Mouse (Mus musculus): ENCODE data around the gene Chad. TPM values are rescaled to one million over a fixed set of nuclear protein-coding genes. Genes with fewer than 3 reads are reported as not detected.

The Chad gene
- polyA plus RNA-seq (2012; rRNA removed) = 0.63 and 1.1 TPM in 2 replicates

DNA sequence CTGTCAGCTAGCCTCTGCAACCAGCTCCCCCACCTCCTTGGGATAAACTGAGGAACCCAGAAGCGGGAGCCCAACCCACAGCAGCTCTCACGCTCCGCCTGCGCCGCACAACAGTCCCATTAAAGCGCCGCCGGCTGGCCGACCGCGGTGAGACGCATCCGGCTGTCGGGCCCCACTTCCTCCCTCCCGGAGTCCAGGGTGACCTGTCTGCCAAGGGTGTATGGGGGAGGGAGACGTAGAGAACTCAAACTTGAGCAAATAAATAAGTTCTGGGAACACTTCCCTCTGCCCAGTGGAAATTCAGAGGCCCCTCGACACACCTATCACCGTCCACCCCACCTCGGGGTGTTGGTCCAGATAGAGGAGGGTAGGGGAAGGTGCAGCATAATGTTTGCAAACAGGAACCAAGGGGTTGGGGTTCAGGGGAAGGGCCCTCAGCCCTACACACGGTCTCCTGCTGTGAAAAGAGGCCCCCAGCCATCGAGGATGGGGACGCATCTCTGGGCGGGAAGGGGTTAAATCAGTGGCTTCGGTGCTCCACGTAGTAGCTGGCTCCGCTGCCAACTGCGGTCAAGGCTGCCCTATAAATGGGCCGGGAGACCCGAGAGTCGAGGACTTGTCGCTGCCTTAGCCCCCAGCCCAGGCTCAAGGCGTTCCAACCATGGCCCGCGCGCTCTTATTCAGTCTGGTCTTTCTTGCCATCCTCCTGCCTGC, at the start of gene Chad:
Gene Chad, plus strand, starts transcription at position 611 of the 714 bp plus-strand sequence.
- DNase-seq (ENCODE audit: low read depth, low spot score) = no peak
- 18% methylated on average over 35 of the region's 35 CpGs for WGBS

DNA sequence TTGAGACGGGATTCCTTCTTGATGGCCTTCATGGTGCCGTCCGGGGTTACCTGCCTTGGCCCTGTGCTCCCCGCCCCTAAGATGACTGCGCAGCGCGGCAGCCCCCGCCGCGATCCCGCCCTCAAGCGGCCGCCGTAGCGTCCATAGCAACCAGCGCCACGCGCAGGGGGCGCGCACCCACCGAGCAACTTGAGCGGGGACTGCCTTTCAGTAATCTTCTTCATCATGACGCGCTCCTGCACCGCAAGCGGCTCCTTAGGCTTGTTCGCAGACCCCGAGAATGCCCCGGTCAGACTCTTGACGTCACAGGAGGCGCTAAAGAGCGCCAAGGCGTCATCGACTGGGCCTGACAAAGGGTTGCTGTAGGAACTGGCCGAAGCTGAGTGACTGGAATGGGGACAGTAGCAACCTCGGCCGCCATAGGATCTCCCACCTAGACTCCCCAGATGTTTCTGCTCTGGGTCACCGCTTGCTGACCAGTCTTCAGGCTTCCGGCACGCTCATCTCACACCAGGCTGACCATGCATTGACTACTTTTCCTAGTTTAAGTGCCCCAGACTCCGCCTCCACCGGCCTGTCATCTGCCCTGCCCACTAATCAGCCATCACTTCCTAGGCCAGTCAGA, 43.5 kb upstream of the Chad start, which contains the start of gene Mycbpap:
Gene Mycbpap, minus strand, starts transcription at position 524 of the 625 bp plus-strand sequence.
- no peak for DNase-seq (ENCODE audit: low read depth, low spot score)

DNA sequence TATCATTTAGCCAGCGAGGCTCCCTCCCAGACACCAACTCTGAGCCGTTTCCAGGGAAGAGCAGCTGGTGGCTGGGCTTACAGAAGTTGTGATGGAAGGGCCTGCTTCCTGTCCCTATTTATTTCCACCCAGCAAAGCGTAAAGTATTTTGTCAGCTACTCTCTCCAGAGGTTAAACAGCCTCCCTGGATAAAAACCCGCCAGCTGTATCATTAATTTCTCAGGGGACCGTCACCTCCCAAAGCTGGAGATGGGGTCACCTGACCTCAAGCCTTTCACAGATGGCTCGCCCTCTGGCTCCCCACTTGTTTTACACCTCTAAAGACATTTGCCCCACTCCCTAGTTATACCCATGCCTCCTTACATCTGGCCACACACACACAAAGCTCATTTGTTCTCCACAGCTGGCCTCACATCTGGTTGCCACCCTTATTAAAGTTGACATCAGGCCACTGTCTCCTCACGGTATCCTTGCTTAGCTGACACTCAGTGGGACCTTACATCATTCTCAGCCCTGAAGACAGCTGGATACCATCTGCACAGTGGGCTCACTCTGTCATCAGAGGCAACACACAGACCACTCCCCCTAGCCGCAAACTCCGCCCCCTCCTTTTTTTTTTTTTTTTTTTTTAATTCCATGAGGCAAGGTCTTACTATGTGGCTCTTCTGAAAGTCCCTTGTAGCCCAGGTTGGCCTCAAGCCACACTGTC, 38.5 kb upstream of the Chad start:
- DNase-seq (ENCODE audit: low read depth, low spot score) = no peak
- 71% methylated on average over 9 of the region's 9 CpGs for whole genome bisulfite sequencing

More for the DNA sequence above, 43.5 kb upstream of the Chad start, which contains the start of gene Mycbpap:
- under 1% methylated on average over 42 of the region's 42 CpGs for WGBS

DNA sequence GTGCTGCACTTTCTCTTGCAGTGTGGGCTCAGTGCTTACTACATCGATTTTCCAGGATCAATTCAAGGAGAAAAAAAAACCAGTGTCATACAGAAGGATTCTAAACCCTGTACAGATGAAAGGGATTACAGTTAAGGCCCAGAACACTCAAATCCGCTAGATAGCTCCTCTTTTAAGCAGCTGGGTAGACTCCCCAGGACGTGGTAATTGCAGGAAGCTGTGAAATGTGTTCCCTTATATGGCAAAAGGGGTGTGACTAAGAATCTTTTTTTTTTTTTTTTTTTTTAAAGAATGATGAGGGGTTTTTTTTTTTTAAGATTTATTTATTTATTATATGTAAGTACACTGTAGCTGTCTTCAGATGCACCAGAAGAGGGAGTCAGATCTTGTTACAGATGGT, 36.0 kb upstream of the Chad start:
- WGBS = 47% methylated on average over 3 of the region's 3 CpGs
- DNase-seq (ENCODE audit: low read depth, low spot score) = no peak

DNA sequence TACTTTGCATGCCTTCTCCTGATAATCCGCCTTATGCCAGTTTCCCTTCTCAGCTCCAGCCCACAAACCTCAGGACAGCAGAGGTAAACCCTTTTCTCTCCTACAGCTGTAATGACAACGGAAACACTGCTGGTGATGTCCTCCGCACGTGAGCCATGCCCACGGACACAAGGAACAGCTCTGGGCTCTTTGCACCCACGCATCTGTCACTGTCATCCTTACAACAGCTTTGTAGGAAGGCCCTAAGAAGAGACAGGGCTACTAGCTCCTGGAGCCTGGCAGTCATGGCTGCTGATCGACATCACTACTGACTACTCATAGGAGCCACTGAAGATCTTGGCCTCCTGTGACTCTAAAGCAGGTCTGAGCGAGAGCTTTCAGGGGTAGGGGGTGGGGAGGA, 31.7 kb upstream of the Chad start:
- 87% methylated on average over 8 of the region's 8 CpGs for WGBS

DNA sequence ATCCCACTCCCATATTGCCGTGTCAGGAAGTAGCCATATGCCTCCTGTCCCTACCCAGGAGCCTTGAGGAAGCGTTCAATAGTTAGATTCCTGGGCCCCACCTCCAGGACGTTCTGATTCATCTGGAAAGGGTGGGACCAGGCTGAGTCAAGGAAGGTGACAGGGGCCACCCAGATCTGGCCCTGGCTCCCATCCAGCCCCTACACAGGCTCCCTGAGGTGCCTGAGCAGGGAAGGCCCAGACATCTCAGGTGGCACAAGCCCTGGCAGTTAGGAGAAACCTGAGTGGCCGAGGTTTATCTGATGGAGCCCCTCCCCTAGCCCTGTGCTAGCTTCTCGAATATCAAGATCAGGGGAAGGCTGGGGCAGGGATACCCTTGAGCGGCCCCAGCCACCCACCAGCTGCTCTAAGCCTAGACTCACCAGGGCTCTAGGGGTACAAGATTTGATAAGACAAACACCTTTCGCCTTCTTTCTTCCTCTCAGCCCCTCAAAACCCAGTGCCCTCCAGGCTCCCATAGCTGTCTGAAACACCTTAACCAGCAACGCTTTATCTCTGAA, 26.0 kb upstream of the Chad start:
- no peak for DNase-seq (ENCODE audit: low read depth, low spot score)
- 48% methylated on average over 8 of the region's 8 CpGs for WGBS

More for the DNA sequence above, 31.7 kb upstream of the Chad start:
- no peak for DNase-seq (ENCODE audit: low read depth, low spot score)

DNA sequence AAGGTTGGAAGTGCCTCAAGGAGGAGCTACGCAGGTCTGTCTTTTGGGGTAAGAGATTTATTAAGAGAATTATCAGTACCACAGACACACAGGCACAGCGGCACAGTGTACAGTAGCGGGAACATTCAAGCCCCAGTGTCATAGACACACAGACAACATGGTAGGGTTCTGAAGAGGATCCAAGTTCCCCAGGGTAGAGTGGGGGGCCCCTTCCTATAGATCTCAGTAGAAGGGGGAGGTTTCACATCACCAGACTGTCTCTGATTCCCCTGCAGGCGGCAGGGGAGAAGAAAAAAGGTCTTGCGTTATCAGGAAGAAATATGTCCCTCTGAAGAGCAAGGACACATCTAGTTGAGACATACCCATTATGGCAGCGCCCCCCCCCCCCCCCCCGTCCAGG, 25.1 kb upstream of the Chad start:
- no peak for DNase-seq (ENCODE audit: low read depth, low spot score)
- 83% methylated on average over 7 of the region's 7 CpGs for WGBS

DNA sequence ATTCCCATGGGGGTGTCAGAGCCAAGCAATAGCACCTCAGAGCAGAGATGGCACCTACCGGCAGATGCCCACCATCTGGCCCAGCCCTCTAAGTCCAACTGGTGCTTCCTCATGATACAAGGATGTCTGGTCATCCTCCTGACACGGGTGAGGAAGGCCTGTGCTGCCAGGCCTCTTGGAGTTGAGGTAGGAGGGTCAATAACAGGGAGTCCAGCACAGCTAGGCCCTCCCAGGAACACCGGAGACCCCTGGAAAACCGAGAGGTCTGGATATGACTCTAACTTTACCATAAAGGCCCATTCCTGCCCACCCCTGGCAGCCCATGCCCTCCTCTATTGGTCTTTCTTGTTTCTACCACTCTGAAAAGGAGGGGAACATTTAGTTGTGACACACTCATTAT, 22.4 kb upstream of the Chad start:
- DNase-seq (ENCODE audit: low read depth, low spot score) = no peak
- 95% methylated on average over 4 of the region's 4 CpGs for WGBS

DNA sequence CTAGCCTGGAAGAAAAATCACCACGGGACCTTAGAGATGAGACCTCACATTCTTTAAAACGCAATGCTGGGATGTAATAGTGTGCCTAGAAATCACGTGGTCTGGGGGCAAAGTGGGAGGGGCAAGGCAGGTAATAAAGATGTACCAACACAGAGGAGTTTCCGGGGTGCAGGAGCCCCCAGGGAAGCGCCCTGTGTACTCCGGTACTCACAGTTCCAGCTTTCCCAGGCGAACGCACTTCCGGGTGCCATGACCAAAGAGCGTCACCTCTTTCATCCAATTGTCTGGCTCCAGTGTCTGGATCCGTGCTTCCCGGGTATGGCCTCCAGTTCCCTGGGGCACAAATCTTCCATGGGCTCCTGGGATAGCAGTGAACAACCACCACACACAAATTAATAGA, 21.5 kb upstream of the Chad start:
- WGBS = 87% methylated on average over 12 of the region's 12 CpGs

DNA sequence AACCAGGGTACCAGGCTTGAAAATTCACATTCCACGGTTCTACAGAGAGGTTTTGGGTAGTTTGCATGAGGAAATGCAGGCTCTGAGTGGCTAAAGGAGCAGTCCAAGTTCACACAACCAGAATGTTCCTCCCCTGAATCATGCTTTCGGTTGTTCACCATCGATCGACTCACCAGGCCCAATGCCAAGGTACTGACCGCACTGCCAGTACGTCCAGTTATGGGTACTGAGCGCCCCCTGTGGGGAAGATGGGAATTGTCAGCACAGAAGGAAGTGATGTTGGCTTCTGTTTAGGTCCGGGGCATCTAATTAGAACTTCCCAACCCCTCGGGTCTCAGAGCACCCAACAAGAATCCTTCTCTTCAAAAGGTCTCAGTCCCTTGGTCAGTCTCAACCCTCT, 20.9 kb upstream of the Chad start:
- 4% methylated on average over 9 of the region's 9 CpGs for WGBS
- peak; percentile 89 for DNase-seq (ENCODE audit: low read depth, low spot score)

More for the DNA sequence above, 21.5 kb upstream of the Chad start:
- no peak for DNase-seq (ENCODE audit: low read depth, low spot score)

DNA sequence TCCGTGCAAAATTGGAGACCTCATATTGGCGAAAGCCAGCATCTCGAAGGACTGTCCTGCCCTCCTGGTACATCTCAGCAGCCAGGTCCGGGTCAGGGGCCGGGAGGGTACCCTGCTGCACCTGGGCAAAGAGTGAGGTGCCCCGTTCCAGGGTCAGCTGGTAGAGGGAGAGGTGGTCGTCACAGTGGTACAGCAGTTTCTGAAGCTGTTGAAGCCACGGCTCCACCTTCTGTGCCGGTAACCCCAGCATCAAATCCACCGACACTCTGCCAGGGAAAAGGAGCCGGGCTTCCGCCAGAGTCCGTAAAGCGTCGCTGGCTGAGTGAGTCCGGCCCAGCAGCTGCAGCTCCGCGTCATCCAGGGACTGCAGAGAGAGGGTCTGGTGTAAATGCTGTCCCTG, 20.4 kb upstream of the Chad start:
- 69% methylated on average over 18 of the region's 18 CpGs for WGBS
- DNase-seq (ENCODE audit: low read depth, low spot score) = no peak

DNA sequence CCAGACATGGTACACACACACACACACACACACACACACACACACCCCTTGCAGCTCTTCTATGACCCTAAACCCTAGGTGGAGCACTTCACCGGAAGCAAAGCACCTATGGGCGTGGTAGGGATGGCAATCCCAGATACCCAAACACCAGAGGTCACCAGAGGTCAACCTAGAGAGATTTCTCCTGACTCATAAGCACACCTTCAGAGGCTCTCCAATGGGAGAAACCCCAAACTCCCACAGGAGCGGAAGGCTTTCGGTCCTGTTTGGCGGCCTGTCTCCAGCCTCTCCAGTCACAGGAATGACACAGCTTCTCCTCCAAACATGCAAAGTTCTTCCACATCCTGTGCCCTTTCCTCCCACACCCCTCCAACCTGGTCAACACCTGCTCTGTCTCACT, 18.5 kb upstream of the Chad start:
- DNase-seq (ENCODE audit: low read depth, low spot score) = no peak
- WGBS = 83% methylated on average over 5 of the region's 5 CpGs

DNA sequence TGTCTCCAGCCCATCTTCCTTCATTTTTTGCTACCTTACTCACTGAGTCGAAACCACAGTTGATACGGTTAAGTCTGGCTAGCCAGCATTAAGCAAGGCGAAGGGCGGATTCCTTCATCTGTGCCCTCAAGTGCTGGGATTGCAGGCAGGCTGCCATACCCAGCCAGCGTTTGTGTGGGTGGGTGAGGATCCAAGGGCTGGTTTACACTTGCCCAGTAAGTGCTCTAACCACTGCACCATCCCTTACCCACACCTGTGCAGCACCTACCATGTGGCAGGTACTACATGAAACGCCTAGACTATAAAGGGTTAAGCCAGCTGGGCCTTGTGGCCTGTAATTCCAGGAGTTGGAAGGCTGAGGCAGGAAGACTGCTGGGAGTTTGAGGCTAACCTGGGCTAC, 17.6 kb upstream of the Chad start:
- no peak for DNase-seq (ENCODE audit: low read depth, low spot score)
- WGBS = 89% methylated on average over 6 of the region's 6 CpGs

DNA sequence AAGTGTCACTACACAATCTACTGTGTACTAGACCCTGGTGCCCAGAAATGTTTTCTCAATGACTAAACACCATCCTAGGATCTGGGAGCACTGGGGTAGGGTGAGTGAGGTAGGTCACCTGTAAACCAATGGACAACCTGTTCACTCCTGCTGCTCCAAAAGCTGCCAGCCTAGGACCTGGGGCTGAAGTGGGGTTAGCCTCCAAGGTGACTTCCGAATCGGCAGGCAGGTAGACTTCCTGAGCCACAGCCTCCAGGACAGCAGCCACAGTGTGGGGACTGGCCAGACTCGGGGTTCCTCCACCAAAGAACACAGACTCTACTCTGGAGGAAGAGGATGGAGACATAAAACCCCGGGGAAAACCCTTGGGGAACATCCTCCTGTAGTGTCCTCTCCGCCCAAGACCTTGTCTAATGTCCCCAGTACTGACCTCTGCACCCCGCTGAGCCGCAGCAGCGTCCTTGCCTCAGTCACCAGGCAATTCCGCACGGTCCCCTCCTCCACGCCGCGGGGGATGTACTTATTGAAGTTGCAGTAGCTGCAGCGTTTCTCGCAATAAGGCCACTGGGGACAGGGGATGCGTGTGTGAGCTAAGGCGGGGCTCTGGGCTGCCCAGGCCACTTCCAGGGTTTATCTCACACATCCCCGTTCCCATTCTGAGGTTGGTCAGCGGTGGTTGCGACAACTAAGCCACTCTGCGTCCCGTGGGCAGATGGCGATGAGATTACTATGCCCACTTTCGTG, 16.6 kb upstream of the Chad start:
- no peak for DNase-seq (ENCODE audit: low read depth, low spot score)

DNA sequence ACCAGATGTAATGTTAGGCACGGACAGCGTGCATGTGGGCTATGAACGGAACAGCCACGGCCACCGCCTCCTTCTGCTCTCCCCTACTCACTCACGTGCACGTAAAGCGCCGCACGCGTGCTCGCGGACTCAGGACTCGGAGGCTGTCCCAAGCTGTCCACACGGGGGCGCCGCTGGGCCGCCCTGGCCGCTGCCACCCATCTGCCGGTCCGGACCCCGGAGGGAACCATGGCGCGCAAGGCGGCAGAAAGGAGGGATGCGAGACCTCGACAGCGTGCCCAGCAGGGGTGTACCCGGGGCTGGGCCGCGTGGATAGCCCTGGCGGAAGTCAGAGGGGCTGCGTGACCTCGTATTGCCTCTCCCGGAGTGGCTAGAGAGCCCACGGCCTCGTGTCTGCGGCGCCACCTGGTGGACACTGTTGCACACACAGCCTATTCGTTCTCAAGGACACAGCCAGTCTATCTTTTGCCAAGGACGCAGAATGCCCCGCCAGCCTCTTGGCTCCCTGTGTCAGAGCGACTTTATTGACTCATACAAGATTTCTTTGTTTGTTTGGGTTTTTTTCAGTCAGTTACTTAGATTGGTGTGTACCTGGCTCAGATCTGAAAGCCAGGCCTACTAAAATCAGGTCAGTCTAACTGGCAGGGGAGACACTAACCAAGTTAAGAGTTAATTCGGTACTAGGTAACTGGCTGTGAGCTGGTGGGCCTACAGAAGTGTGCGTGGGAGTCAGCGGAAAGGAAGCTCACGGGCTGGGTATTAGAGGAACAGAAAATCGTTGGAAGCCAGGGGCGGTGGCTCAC, 15.8 kb upstream of the Chad start, which contains the start of gene Rsad1:
Gene Rsad1, minus strand, starts transcription at position 368 of the 803 bp plus-strand sequence.
- under 1% methylated on average over 49 of the region's 49 CpGs for WGBS
- peak; percentile 85 for DNase-seq (ENCODE audit: low read depth, low spot score)

More for the DNA sequence above, 16.6 kb upstream of the Chad start:
- WGBS = 5% methylated on average over 24 of the region's 24 CpGs

DNA sequence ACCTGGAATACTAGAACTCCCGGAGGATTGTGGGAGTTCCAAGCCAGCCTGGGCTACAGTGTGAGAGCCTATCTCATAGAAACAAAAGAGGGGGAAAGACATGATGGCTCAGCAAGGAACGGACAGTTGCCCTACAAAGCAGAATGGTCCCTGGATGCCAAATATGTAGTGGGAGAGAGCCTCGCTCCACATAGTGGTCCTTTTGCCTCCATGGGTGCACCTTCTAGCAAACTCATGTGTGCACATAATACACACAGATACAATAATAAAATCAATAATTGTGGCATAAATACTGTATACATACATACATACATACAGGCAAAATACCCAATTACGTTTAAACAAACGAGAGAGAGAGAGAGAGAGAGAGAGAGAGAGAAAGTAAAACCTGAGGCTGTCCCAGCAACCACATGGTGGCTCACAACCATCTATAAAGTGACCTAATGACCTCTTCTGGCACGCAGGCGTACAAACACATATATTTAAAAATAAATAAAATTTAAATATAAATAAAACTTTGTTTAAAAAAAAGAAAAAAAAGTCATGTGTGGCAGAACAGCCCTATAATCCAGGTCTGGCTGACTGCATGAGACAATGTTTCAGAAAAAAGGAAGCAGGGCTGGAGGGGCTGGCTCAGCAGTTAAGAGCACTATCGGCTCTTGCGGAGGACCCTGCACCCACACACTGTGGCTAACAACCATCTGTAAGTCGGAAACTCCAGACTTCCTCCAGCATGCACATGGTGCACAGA, 15.0 kb upstream of the Chad start:
- DNase-seq (ENCODE audit: low read depth, low spot score) = no peak
- WGBS = 38% methylated on average over 10 of the region's 10 CpGs

DNA sequence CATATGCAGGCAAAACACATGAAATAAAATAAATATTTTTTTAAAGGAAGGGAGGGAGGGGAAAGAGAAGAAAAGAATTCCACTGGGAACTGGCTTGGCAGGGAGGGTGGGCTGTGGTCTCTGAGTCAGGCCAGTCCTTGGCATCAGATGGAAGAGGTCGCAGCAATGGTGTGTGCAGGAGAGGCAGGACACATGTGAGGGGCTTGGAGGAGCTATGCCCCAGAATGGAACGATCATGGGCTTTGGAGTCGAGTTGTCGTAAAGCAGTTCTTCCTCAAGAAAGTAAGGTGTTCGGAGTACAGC, 14.5 kb upstream of the Chad start:
- DNase-seq (ENCODE audit: low read depth, low spot score) = no peak
- 63% methylated on average over 5 of the region's 5 CpGs for WGBS

DNA sequence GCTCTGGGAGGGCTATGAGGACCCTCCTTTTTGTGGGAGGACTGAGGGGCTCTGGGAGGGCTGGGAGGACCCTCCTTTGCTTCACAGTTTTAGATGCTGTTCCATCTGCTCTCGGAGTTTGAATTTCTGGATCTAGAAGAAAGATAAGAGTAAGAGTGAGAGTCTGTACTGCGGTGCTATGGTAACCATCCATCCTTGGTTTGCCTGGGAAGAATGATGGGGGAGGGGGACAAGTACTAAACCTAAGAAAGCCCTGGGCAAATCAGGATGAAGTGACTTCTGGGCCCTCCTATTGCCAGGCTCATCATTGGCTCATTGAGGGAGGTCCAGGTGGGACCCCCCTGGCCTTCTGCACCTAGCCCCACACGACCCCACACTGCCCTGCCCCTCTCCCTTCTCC, 6.6 kb upstream of the Chad start:
- WGBS = 76% methylated on average over 3 of the region's 3 CpGs
- no peak for DNase-seq (ENCODE audit: low read depth, low spot score)

Data from large intestine, adult 2 months (tissue).